Mouse (Mus musculus): ENCODE measurements around the gene Cdc25b.

- TF ChIP-seq CTCF (conservative IDR thresholded peaks at IDR 0.05; ENCODE audit: low read length) (no peak), NANOG (IDR thresholded peaks at IDR 0.05; ENCODE audit: borderline replicate concordance, low read length) (no peak)
Measured at GRCm38 (mm10) chr2:131177932-131178331, 8.8 kb upstream of the Cdc25b start.
